Mouse (Mus musculus) lung, embryonic 15.5 days (tissue): ENCODE data around the gene Arhgef17. TPM values are rescaled to one million over a fixed set of nuclear protein-coding genes. Genes with fewer than 3 reads are reported as not detected.

Source experiments
- ATAC-seq: fragments of 200-750 bp; cut with Nextera tagmentation; 2 replicates; pipeline ENCODE4 v1.8.0; 2017; ENCODE audit warnings: moderate number of reproducible peaks, borderline replicate concordance; ENCODE audit not compliant: low FRiP score, low TSS enrichment; ENCODE audit errors: extremely low read depth
- H3K27ac ChIP-seq: fragments of 300-500 bp; sonication (generic); 2 replicates; pipeline ENCODE4 v1.5.1; 2015; ENCODE audit warnings: moderate library complexity, mild to moderate bottlenecking, inconsistent platforms
- H3K27me3 ChIP-seq: fragments of 300-500 bp; sonication (generic); 2 replicates; pipeline ENCODE4 v1.6.1; 2015; ENCODE audit warnings: inconsistent platforms
- H3K36me3 ChIP-seq: fragments of 300-500 bp; sonication (generic); 2 replicates; pipeline ENCODE4 v1.6.1; 2015; ENCODE audit warnings: inconsistent platforms
- H3K4me1 ChIP-seq: fragments of 300-500 bp; sonication (generic); 2 replicates; pipeline ENCODE4 v1.6.1; 2015; ENCODE audit warnings: inconsistent platforms
- H3K4me2 ChIP-seq: fragments of 300-500 bp; sonication (generic); 2 replicates; pipeline ENCODE4 v1.6.1; 2015; ENCODE audit warnings: inconsistent platforms, mild to moderate bottlenecking, moderate library complexity
- H3K4me3 ChIP-seq: fragments of 300-500 bp; sonication (generic); 2 replicates; pipeline ENCODE4 v1.5.1; 2015; ENCODE audit warnings: mild to moderate bottlenecking, inconsistent platforms
- H3K9ac ChIP-seq: fragments of 300-500 bp; sonication (generic); 2 replicates; pipeline ENCODE4 v1.6.1; 2015; ENCODE audit warnings: inconsistent platforms
- H3K9me3 ChIP-seq: fragments of 300-500 bp; sonication (generic); 2 replicates; pipeline ENCODE4 v1.6.1; 2016; ENCODE audit warnings: inconsistent platforms
- WGBS: fragments of 180-500 bp; shearing (Covaris S2); methylation state at CpG from one replicate; pipeline ENCODE4 v1.1.7; 2015; 5-methylcytosine and 5-hydroxymethylcytosine counted together
- polyA plus RNA-seq: library from polyadenylated mRNA; unstranded; fragments of >200 nt; fragmentation: Nextera tagmentation; extraction: Ambion mirVana; gene quantifications from 2 replicates; pipeline ENCODE4 v1.2.1, GENCODE M21; 2015

The Arhgef17 gene
- polyA plus RNA-seq, 1 experiment from 2014 or later: 10.8 TPM

DNA sequence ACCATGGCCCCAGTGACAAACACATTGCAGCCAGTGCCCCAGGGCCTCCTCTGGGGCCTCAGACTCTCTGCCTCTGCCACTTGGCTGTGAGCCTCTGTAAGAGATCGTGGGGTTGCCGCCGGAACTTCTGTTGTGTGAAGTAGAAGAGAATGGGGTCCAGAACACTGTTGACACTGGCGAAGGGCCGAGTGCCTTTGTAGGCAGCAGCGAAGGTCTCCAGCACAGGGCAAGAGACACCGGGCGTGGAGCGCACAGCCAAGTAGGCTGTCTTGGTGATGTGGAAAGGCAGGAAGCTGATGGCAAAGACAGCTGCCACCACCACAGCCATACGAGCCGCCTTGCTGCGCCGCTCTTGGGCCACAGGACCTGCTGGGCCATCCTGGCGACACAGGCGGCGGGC lies 6.2 kb upstream of the Arhgef17 start:
- H3K27ac ChIP-seq: no peak overlapping the region
- ATAC-seq: no peak
- H3K4me1 ChIP-seq: peaks cover 18% of the 10 kb centered on the region
- H3K9me3 ChIP-seq: no peaks in the 10 kb centered on the region
- no peaks in the 10 kb centered on the region for H3K27me3 ChIP-seq
- no peak overlapping the region for H3K4me2 ChIP-seq
- H3K36me3 ChIP-seq: no peaks in the 10 kb centered on the region
- H3K4me3 ChIP-seq: no peak overlapping the region
- WGBS: 70% methylated on average over 16 of the region's 16 CpGs
- H3K9ac ChIP-seq: no peak overlapping the region

DNA sequence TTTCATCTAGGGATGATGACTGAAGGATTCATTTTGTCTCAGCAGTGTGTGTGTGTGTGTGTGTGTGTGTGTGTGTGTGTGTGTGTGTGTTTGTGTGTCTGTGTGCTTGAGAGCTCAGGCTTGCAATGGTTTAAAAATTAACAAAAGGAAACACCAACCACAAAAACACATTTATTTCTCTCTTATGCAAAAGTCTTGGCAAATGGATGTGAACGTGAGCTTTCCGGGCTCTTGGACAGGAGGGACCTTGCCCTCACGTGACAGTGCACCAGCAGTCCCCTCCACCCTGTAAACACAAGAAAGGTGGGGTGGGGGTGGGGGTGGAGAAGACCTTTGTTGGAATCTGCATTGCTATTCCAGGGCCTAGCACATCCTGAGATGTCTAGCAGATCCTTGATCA lies 5.6 kb upstream of the Arhgef17 start:
- Histone ChIP-seq H3K4me1 (peaks cover 14% of the 10 kb centered on the region), H3K4me2 (no peak overlapping the region), H3K27ac (no peak overlapping the region), H3K36me3 (no peaks in the 10 kb centered on the region), H3K9me3 (no peaks in the 10 kb centered on the region), H3K4me3 (no peak overlapping the region), H3K9ac (no peak overlapping the region), H3K27me3 (no peaks in the 10 kb centered on the region)
- WGBS: 69% methylated on average over 3 of the region's 3 CpGs
- no peak for ATAC-seq

DNA sequence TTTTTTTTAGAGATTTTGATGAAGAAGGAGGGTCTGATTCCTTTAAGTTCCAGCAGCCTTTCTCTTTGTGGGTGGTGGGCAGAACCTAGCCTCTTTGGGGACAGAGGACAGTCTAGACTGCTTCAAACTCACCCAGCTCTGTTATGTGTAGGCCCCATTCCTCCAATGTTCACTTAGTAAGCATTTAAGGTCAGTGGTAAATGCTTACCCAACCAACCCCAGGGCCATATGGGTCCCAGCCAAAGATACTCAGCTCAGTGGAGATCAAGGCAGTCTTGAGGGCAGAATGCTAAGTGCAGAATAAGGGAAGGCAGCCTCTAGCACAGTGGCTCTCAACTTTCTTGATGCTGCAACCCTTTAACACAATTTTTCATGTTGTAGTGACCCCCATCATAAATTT lies 1.6 kb upstream of the Arhgef17 start:
- Histone ChIP-seq H3K36me3 (0 out of 2 replicates have a peak, but pooled peaks cover 2% of the 10 kb centered on the region), H3K27ac (no peak overlapping the region), H3K9me3 (no peaks in the 10 kb centered on the region), H3K4me1 (peaks cover 28% of the 10 kb centered on the region), H3K4me3 (no peak overlapping the region), H3K27me3 (no peaks in the 10 kb centered on the region), H3K4me2 (0 out of 2 replicates have a peak overlapping the region, but pooled peaks have one; percentile 93), H3K9ac (peak overlapping the region; percentile 2; the same call in 1 of the 2 replicates)
- no peak for ATAC-seq

DNA sequence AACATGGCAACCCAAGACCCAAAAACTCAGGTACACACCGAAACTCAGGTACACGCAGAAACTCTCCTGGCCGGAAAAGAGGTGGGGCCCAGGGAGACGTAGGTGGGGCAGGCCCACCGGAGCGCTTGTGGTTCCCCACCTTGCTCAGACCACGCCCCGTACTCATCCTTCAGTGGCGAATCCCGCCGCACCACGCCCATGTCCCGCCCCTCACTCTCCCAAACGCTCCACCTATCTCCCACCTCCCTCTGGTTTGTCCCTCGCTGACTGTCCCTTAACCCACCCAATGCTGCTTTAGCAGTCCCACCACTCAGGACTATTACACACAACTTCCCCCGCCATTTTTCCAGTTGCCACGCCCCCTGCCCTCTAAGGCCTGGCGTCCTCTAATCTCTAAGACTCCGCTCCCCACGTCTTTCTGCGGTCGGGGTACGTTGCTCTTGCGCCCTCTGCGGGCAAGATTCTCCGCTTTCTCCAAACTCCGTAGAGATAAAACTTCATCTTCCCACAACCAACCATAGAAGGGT lies 637 bp upstream of the Arhgef17 start:
- Histone ChIP-seq H3K4me1 (peaks cover 38% of the 10 kb centered on the region), H3K4me3 (peak overlapping the region; percentile 76), H3K27ac (peak overlapping the region; percentile 100), H3K4me2 (peak overlapping the region; percentile 93), H3K9ac (peak overlapping the region; percentile 85), H3K36me3 (0 out of 2 replicates have a peak, but pooled peaks cover 4% of the 10 kb centered on the region), H3K27me3 (no peaks in the 10 kb centered on the region), H3K9me3 (no peaks in the 10 kb centered on the region)
- ATAC-seq: peak; percentile 91
- 4% methylated on average over 24 of the region's 27 CpGs for WGBS

DNA sequence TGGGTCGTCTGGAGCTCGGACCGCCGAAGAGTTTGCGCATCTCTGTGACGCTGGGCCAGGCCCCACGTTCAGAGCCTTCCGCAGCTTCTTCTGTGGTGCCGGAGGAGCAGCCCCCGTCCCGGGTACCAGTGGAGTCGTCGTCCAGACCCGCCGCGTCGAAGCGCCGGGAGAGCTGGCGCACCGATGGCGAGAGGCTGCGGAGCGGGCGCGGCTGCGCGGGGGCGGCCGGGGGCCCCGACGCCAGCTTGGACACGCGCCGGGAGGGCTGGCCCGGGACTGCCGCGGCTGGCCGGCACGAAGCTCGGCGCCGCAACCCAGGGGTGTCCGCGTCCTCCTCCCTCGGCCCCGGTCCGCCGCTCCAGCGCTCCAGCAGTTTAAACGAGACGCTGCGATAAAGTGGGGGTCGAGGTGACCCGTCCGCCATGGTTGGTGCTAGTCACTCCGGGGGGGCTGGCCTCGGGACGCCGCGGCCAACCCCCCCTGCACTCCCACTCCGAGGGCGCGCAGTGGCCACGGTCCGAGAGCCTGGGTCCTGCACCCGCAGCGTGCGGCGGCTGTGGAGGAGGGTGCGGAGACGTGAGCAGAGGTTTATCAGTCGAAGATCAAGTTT lies 486 bp downstream of the Arhgef17 start:
- H3K4me2 ChIP-seq: peak overlapping the region; percentile 93
- ATAC-seq: peak; percentile 13; the same call in 1 of the 2 replicates
- peak overlapping the region; percentile 76 for H3K4me3 ChIP-seq
- H3K9ac ChIP-seq: peak overlapping the region; percentile 85
- 0 out of 2 replicates have a peak, but pooled peaks cover 4% of the 10 kb centered on the region for H3K36me3 ChIP-seq
- peak overlapping the region; percentile 100 for H3K27ac ChIP-seq
- peaks cover 49% of the 10 kb centered on the region for H3K4me1 ChIP-seq
- H3K27me3 ChIP-seq: no peaks in the 10 kb centered on the region
- under 1% methylated on average over 60 of the region's 73 CpGs for WGBS
- no peaks in the 10 kb centered on the region for H3K9me3 ChIP-seq

DNA sequence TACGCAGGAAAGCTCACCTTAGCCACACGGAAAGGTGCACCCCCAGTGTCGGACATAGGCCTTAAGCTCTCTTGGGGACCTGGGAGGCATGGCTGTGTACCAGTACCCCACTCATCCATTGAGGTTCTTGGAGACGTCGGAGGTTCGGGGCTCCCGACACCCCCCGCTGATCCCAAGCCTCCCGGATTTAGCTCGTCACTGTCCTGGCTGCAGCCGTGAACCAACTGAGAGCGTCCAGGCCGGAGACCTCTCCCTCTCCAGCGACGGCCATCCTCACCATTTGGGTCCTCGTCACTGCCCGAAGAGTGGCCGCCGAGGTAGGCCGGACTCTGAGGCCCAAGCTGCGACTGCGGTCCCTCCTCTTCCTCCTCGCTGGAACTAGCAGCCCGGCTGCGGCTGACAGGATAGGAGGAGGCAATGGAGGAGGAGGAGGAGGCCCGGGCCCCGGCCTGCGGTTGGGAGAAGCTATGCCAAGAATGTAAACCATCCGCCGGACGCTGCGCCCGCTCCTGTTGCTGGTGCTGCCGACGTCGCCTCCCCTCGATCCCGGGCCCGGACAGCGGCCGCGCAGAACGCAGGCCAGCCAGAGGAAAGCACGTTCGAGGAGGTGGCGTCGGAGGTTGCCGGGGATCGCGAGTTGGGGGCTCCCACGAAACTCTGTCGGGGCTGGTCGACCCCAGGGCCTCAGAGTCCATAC lies 1.1 kb downstream of the Arhgef17 start:
- ATAC-seq: peak; percentile 17; the same call in 1 of the 2 replicates
- no peaks in the 10 kb centered on the region for H3K9me3 ChIP-seq
- peak overlapping the region; percentile 85 for H3K9ac ChIP-seq
- H3K4me1 ChIP-seq: peaks cover 56% of the 10 kb centered on the region
- no peaks in the 10 kb centered on the region for H3K27me3 ChIP-seq
- 2% methylated on average over 50 of the region's 53 CpGs for WGBS
- peak overlapping the region; percentile 100 for H3K27ac ChIP-seq
- H3K4me3 ChIP-seq: peak overlapping the region; percentile 76
- H3K36me3 ChIP-seq: 0 out of 2 replicates have a peak, but pooled peaks cover 4% of the 10 kb centered on the region
- H3K4me2 ChIP-seq: peak overlapping the region; percentile 93

DNA sequence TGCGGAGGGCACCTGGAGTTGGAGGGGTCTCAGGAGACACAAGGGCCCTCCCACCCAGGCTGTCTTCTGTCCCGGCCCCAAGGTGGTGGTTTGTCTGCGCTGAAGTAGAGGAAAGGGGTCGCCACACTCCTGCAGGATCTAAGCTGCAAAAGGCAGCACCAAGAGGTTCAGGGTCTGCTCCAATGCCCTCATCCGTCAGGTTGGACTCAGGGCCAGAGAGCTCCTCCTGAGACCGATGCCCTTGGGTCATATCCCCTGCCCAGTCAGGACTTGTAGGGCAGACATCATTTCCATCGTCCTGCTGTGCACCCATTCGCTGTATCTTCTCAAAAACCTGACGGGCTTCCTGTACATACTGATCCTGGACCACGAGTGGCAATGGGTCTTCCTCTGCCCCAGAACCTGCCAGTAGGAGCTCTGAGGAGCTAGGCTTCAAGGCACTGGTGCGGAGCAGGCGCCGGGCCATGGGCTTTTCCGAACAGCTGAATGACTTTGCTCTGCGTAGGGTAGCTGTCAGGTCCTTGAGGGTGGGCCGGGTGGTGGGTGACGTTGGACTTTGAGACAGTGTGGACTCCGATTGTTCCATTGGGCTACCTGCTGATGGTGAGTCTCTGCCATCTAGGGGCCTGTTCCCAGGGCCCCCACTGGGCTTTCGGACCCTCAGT lies 2.1 kb downstream of the Arhgef17 start:
- Histone ChIP-seq H3K4me3 (peak overlapping the region; percentile 76), H3K4me2 (peak overlapping the region; percentile 93), H3K4me1 (peaks cover 66% of the 10 kb centered on the region), H3K27ac (no peak overlapping the region), H3K27me3 (no peaks in the 10 kb centered on the region), H3K9me3 (no peaks in the 10 kb centered on the region), H3K36me3 (0 out of 2 replicates have a peak, but pooled peaks cover 4% of the 10 kb centered on the region), H3K9ac (peak overlapping the region; percentile 85)
- WGBS: 42% methylated on average over 19 of the region's 19 CpGs
- ATAC-seq: no peak

DNA sequence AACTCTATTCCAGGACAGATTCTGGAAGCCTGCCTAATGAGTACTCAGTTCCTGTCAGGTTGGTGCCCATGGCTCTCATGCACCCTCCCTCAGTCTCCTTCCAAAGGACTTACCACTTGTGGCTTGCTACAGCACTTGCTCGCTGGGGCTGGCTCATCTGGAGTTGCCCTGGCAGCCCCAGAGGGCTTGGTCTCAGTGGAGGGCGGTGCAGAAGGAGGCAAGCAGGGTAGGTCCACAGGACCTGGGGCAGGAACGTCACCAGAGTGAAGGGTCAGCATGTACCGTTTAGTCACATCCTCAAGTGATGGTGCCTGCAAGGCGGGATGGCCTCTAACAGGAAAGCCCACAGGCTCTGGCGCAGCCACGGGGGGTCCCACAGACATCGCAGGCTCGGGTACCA lies 3.5 kb downstream of the Arhgef17 start:
- Histone ChIP-seq H3K9me3 (no peaks in the 10 kb centered on the region), H3K9ac (peak overlapping the region; percentile 85), H3K4me1 (peaks cover 77% of the 10 kb centered on the region), H3K36me3 (peaks cover 4% of the 10 kb centered on the region; the same call in 1 of the 2 replicates), H3K4me3 (peak overlapping the region; percentile 76), H3K27ac (peak overlapping the region; percentile 16; the same call in 1 of the 2 replicates), H3K4me2 (peak overlapping the region; percentile 93), H3K27me3 (no peaks in the 10 kb centered on the region)
- ATAC-seq: no peak
- 18% methylated on average over 9 of the region's 9 CpGs for WGBS

DNA sequence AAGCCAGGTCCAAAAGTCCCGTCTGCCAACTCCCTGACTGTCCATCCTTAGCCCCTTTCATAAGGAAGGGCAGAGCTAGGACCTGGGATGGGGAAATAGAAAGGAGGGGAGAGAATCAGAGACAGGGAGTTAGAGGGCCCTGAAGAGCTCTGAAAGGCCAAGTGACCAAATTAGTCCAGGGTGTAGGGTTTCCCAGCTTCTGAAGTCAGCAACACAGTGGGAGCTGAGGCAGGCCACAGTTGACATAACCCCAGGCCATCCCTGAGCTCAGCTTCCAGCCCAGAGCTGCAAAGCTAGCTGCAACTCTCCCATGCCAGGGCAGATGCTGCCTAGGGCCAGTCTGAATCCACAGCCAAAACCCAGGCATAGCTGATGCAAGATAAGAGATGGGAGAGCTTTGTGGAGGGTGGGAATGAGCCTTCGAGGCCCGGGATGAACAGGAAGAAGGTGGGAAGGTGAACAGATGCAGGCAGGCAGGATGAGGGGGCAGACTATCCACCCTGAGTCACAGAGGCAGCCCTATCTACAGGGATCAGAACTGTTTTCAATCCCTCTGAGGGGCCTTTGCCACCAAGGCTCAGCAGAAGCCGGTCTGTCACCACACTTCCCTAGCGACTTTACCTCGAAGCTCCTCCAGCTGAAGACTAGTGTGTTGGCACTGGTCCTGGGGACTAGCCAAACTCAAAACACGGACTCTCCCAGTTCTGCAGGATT lies 4.5 kb downstream of the Arhgef17 start:
- Histone ChIP-seq H3K9ac (peak overlapping the region; percentile 85), H3K4me1 (peaks cover 81% of the 10 kb centered on the region), H3K36me3 (peaks cover 12% of the 10 kb centered on the region; the same call in 1 of the 2 replicates), H3K27ac (peak overlapping the region; percentile 86), H3K4me2 (peak overlapping the region; percentile 93), H3K27me3 (no peaks in the 10 kb centered on the region), H3K9me3 (no peaks in the 10 kb centered on the region), H3K4me3 (peak overlapping the region; percentile 76)
- ATAC-seq: no peak
- 2% methylated on average over 7 of the region's 7 CpGs for WGBS

DNA sequence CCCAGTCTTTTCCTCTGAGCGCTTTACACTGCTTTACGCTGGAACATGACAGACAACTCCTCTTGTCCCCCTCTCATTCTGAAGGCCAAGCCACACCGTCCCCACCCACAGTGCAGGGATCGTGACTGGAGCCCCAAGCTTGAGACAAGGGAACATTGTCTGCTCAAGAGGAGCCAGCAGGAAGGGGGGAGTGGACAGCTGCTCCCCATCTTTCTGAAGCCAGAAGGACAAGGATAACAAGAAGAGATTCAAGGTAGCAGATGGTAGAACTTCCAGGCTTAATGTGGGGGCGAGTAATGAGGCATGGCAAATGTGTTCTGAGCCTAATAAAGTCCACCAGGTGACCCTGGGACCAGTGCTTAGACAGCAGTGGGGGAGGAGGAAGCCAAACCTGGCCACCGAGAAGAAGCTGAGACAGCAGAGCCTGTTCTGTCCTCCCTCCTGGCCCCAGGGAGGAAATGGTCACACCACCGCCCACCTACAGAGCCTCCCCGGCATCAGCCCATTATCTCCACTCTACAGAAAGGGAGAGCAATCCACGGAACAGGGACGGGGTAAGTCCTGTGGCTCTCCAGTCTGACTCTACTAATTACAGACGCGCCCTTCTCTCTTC lies 5.5 kb downstream of the Arhgef17 start:
- Histone ChIP-seq H3K9ac (peak overlapping the region; percentile 85), H3K4me2 (peak overlapping the region; percentile 93), H3K9me3 (no peaks in the 10 kb centered on the region), H3K27me3 (no peaks in the 10 kb centered on the region), H3K27ac (peak overlapping the region; percentile 86), H3K4me3 (peak overlapping the region; percentile 76), H3K4me1 (peaks cover 91% of the 10 kb centered on the region), H3K36me3 (peaks cover 22% of the 10 kb centered on the region; the same call in 1 of the 2 replicates)
- WGBS: 7% methylated on average over 12 of the region's 12 CpGs
- no peak for ATAC-seq
